Mouse (Mus musculus) lung, embryonic 14.5 days (tissue): ENCODE results near the gene Gm5134. TPM values are rescaled to one million over a fixed set of nuclear protein-coding genes. Genes with fewer than 3 reads are reported as not detected.

Experiments
- ATAC-seq: fragments of 200-750 bp; cut with Nextera tagmentation; 2 replicates; pipeline ENCODE4 v1.8.0; 2017; ENCODE audit warnings: mild to moderate bottlenecking, moderate TSS enrichment, moderate library complexity; ENCODE audit not compliant: insufficient read depth
- DNase-seq: peaks from one replicate; pipeline ENCODE4 v3.0.0-alpha.2; 2015
- H3K27ac ChIP-seq: fragments of 300-500 bp; sonication (generic); 2 replicates; pipeline ENCODE4 v1.5.1; 2014; ENCODE audit warnings: low read depth, mild to moderate bottlenecking, moderate library complexity
- H3K27me3 ChIP-seq: fragments of 300-500 bp; sonication (generic); 2 replicates; pipeline ENCODE4 v1.6.1; 2014; ENCODE audit warnings: low read length, control low read depth; ENCODE audit not compliant: insufficient read depth
- H3K36me3 ChIP-seq: fragments of 300-500 bp; sonication (generic); 2 replicates; pipeline ENCODE4 v1.6.1; 2014; ENCODE audit warnings: control low read depth; ENCODE audit not compliant: insufficient read depth
- H3K4me1 ChIP-seq: fragments of 300-500 bp; sonication (generic); 2 replicates; pipeline ENCODE4 v1.6.1; 2014; ENCODE audit warnings: antibody characterized with exemption, control low read depth; ENCODE audit not compliant: insufficient read depth
- H3K4me2 ChIP-seq: fragments of 300-500 bp; sonication (generic); 2 replicates; pipeline ENCODE4 v1.6.1; 2014; ENCODE audit warnings: mild to moderate bottlenecking
- H3K4me3 ChIP-seq: fragments of 300-500 bp; sonication (generic); 2 replicates; pipeline ENCODE4 v1.5.1; 2014; ENCODE audit warnings: low read depth, low read length
- H3K9ac ChIP-seq: fragments of 300-500 bp; sonication (generic); 2 replicates; pipeline ENCODE4 v1.6.1; 2014
- H3K9me3 ChIP-seq: fragments of 300-500 bp; sonication (generic); 2 replicates; pipeline ENCODE4 v1.6.1; 2016; ENCODE audit warnings: low read depth, low read length, control low read depth
- CTCF ChIP-seq: IDR thresholded peaks from 2 replicates; pipeline ENCODE4 v1.5.1; 2016; ENCODE audit warnings: antibody characterized with exemption, low read depth
- WGBS: fragments of 180-500 bp; shearing (Covaris S2); extraction: QIAGEN DNeasy Blood & Tissue Kit; methylation state at CpG from one replicate; pipeline ENCODE4 v1.1.7; 2014; 5-methylcytosine and 5-hydroxymethylcytosine counted together
- polyA plus RNA-seq: library from polyadenylated mRNA; unstranded; fragments of >200 nt; fragmentation: Nextera tagmentation; extraction: Ambion mirVana; gene quantifications from 2 replicates; pipeline ENCODE4 v1.2.1, GENCODE M21; 2014

Gm5134 gene
- polyA plus RNA-seq, 1 experiment from 2014 or later = 0.14 TPM

GRCm38 (mm10) chr10:75945896-75946295 is 8.4 kb upstream of the Gm5134 start:
- DNase-seq (no peak), ATAC-seq (no peak)
- no peak overlapping the region for H3K4me2 ChIP-seq
- peaks cover 5% of the 10 kb centered on the region; the same call in 1 of the 2 replicates for H3K27me3 ChIP-seq
- no peak overlapping the region for H3K4me3 ChIP-seq
- no peaks in the 10 kb centered on the region for H3K4me1 ChIP-seq
- TF ChIP-seq CTCF = no peak
- no peaks in the 10 kb centered on the region for H3K36me3 ChIP-seq
- H3K9me3 ChIP-seq = no peaks in the 10 kb centered on the region
- no peak overlapping the region for H3K9ac ChIP-seq
- WGBS = 57% methylated on average over 7 of the region's 7 CpGs
- no peak overlapping the region for H3K27ac ChIP-seq

GRCm38 (mm10) chr10:75948079-75948478 is 6.2 kb upstream of the Gm5134 start:
- Histone ChIP-seq H3K27me3 (peaks cover 8% of the 10 kb centered on the region; the same call in 1 of the 2 replicates), H3K27ac (no peak overlapping the region), H3K9me3 (no peaks in the 10 kb centered on the region), H3K4me3 (no peak overlapping the region), H3K4me1 (0 out of 2 replicates have a peak, but pooled peaks cover 4% of the 10 kb centered on the region), H3K4me2 (no peak overlapping the region), H3K36me3 (no peaks in the 10 kb centered on the region), H3K9ac (no peak overlapping the region)
- no peak for DNase-seq
- TF ChIP-seq CTCF = no peak
- no peak for ATAC-seq
- WGBS = 72% methylated on average over 5 of the region's 5 CpGs

DNA sequence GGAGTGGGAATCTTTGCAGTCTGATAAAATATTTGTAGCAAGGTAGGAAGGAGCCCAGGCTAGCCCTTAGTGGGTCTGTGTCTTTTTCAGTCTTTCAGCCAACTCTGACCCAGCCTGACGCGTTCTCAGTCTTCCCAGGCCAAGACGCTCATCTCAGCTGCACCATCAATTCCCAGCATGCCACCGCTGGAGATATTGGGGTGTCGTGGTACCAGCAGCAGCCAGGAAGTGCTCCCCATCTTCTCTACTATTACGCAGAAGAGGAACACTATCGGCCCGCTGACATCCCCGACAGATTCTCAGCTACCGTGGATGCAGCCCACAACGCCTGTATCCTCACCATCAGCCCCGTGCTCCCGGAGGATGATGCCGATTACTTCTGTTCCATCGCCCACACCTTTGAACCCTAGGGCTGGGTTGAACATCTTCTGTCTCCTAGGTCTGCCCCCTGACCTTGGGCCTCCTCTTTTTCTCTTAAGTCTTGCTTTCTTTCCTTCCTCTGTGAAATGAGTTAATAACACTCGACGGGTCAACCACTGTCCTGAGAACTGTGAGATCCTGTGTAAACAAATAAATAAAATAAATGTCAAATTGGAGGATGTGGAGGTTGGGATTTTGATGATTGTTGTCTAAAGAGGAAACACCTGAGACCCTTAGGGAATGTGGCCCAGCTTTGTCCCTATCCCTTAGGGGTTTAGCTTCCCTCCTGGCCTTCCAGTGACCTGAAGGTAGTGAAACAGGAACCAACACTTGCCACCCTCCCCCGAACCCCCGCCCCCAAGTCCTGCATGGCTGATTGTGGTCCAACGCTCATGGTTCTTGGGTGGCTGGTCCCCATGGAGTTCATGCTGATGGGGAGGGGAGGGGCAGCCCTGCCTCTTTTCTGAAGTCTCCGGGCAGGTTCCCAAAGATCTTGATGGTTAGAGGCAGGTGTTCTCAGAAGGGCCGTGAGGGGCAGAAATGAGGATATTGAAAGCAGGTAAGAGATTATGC is 5.0 kb upstream of the Gm5134 start:
- no peak overlapping the region for H3K4me2 ChIP-seq

GRCm38 (mm10) chr10:75950791-75951210 is 3.5 kb upstream of the Gm5134 start:
- Histone ChIP-seq H3K9ac (peak overlapping the region; percentile 59), H3K36me3 (no peaks in the 10 kb centered on the region), H3K27ac (no peak overlapping the region), H3K4me3 (peak overlapping the region; percentile 44), H3K4me1 (0 out of 2 replicates have a peak, but pooled peaks cover 4% of the 10 kb centered on the region), H3K9me3 (no peaks in the 10 kb centered on the region), H3K4me2 (peak overlapping the region; percentile 94), H3K27me3 (peaks cover 15% of the 10 kb centered on the region; the same call in 1 of the 2 replicates)
- TF ChIP-seq CTCF = no peak
- ATAC-seq (peak; percentile 73), DNase-seq (peak; percentile 67)
- WGBS = 2% methylated on average over 23 of the region's 23 CpGs

More for the DNA sequence above, 5.0 kb upstream of the Gm5134 start:
- Histone ChIP-seq H3K36me3 (no peaks in the 10 kb centered on the region), H3K27ac (no peak overlapping the region), H3K4me1 (0 out of 2 replicates have a peak, but pooled peaks cover 4% of the 10 kb centered on the region), H3K27me3 (peaks cover 11% of the 10 kb centered on the region; the same call in 1 of the 2 replicates), H3K4me3 (no peak overlapping the region), H3K9me3 (no peaks in the 10 kb centered on the region), H3K9ac (no peak overlapping the region)
- DNase-seq (no peak), ATAC-seq (no peak)
- 72% methylated on average over 22 of the region's 22 CpGs for WGBS
- TF ChIP-seq CTCF = no peak

GRCm38 (mm10) chr10:75951424-75952050 is 2.8 kb upstream of the Gm5134 start:
- Histone ChIP-seq H3K4me2 (peak overlapping the region; percentile 94), H3K27ac (no peak overlapping the region), H3K4me1 (0 out of 2 replicates have a peak, but pooled peaks cover 4% of the 10 kb centered on the region), H3K36me3 (no peaks in the 10 kb centered on the region), H3K4me3 (peak overlapping the region; percentile 44), H3K27me3 (peaks cover 15% of the 10 kb centered on the region; the same call in 1 of the 2 replicates), H3K9me3 (no peaks in the 10 kb centered on the region), H3K9ac (peak overlapping the region; percentile 59)
- ATAC-seq (peak; percentile 47), DNase-seq (peak; percentile 86)
- 3% methylated on average over 13 of the region's 13 CpGs for WGBS
- peak; percentile 77 for TF ChIP-seq CTCF

- 81% methylated on average over 10 of the region's 10 CpGs for WGBS
- no peak for TF ChIP-seq CTCF
- no peak overlapping the region for H3K27ac ChIP-seq
- ATAC-seq = no peak
- H3K9ac ChIP-seq = no peak overlapping the region
- DNase-seq = no peak
- H3K9me3 ChIP-seq = no peaks in the 10 kb centered on the region
- H3K4me2 ChIP-seq = no peak overlapping the region
- H3K27me3 ChIP-seq = no peaks in the 10 kb centered on the region
- H3K4me1 ChIP-seq = no peaks in the 10 kb centered on the region
- H3K36me3 ChIP-seq = no peaks in the 10 kb centered on the region
- no peak overlapping the region for H3K4me3 ChIP-seq
Measured at GRCm38 (mm10) chr10:75973846-75974245, 19.5 kb downstream of the Gm5134 start.

GRCm38 (mm10) chr10:75975216-75975615 is 20.9 kb downstream of the Gm5134 start:
- peak; percentile 73 for TF ChIP-seq CTCF
- peak; percentile 40 for DNase-seq
- H3K9ac ChIP-seq = no peak overlapping the region
- no peak overlapping the region for H3K27ac ChIP-seq
- 70% methylated on average over 5 of the region's 5 CpGs for WGBS
- no peaks in the 10 kb centered on the region for H3K4me1 ChIP-seq
- H3K36me3 ChIP-seq = no peaks in the 10 kb centered on the region
- no peak for ATAC-seq
- H3K4me3 ChIP-seq = no peak overlapping the region
- no peak overlapping the region for H3K4me2 ChIP-seq
- no peaks in the 10 kb centered on the region for H3K9me3 ChIP-seq
- H3K27me3 ChIP-seq = no peaks in the 10 kb centered on the region
